Mouse (Mus musculus): ENCODE measurements around the gene Capn7. TPM values are rescaled to one million over a fixed set of nuclear protein-coding genes. Genes with fewer than 3 reads are reported as not detected.

Capn7 gene
- total and polyA plus RNA-seq, 3 experiments, result 23.2 to 83.7 (median 30.0) TPM

DNA sequence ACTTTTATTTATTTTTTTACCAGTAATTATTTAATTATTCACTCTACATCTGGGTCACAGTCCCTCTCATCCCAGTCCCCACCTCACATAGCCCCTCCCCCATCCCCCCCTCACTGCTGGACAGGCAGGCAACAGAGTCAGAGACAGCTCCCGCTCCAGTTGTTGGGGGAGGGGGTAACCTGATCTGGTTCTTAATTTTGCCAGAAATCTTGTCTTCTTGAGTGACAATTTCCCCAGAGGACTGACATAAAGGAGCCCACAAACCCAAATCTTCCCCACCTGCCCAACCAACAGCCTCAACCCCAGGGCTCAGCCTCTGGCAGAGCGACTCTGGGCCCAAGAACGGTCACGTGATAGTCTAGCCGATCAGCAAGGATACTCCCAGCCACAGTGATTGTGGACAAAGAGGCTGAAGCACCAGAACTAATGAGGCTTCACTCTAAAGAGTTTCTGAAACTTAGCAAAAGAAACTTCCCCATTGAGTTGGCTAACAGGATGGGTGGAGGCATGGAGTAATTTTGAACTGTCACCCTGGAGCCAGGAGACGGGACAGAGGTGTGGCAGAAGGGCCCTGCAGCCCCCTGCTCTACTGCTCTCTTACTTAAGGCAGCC, 77.1 kb downstream of the Capn7 start:
- no peak overlapping the region for H3K4me3 ChIP-seq (ENCODE audit: control insufficient read depth in 1 of 2, insufficient read depth in 1 of 2, low read depth in 2 of 2, low read length in 2 of 2)
- no peak for DNase-seq (ENCODE audit: low read depth, low spot score)
- H3K27me3 ChIP-seq (ENCODE audit: control insufficient read depth in 1 of 2, insufficient read depth in 2 of 2, low read length in 2 of 2), result no peaks in the 10 kb centered on the region
- no peak overlapping the region for H3K9ac ChIP-seq (ENCODE audit: control insufficient read depth, low read depth, low read length, poor library complexity, severe bottlenecking)
- TF ChIP-seq MAZ (IDR thresholded peaks at IDR 0.05; ENCODE audit: low read depth, low read length) (no peak), USF1 (IDR thresholded peaks at IDR 0.05; ENCODE audit: low read depth, low read length) (peak; percentile 60)
- no peak overlapping the region for H3K27ac ChIP-seq (ENCODE audit: control insufficient read depth, low read depth, low read length)
- H3K36me3 ChIP-seq (ENCODE audit: control insufficient read depth in 1 of 2, insufficient read depth in 2 of 2, low read length in 2 of 2), result no peaks in the 10 kb centered on the region
- no peaks in the 10 kb centered on the region for H3K9me3 ChIP-seq (replicated peaks; ENCODE audit: insufficient read depth, low read length)
- no peaks in the 10 kb centered on the region; a peak in 1 of 4 replicates for H3K4me1 ChIP-seq (ENCODE audit: control insufficient read depth in 1 of 2, insufficient read depth in 2 of 2, low read length in 2 of 2)
- H3K79me2 ChIP-seq (ENCODE audit: control insufficient read depth, insufficient read depth, low read length, poor library complexity), result no peaks in the 10 kb centered on the region

DNA sequence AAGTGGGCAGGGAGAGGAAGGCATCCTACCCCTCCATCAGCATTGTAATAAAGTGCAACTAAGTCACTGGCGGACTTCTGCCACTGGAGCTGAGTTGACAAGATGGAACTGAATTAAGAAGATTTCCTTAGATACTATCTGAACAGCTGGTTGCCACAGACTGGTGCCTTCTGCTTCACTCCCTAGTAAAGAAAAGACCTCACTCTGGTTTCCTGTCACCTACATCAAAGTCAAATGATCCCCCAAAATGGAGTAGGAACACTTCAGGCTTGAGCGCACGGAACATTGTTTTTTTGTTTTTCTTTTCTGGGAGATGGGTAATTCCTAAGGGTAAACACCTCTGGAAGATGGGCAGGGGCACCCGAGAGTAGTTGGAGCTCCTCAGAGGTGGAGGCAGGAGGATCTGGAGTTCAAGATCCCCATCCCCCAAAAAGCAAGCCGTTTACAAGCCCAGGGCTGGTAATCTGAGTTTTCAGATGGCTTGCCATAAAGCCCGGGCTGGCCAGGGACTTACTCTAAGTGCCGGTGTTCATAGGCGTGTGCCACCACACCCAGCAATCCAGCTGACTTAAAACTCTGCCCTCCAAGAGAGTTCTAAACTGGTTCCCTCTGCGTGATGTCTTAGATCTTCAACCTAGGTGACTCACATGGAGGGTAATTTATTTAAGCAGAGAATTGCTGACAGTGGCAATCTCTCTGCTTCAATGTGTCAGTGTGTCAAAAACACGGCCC, 78.0 kb downstream of the Capn7 start:
- H3K79me2 ChIP-seq (ENCODE audit: control insufficient read depth, insufficient read depth, low read length, poor library complexity), result no peaks in the 10 kb centered on the region
- no peak for DNase-seq (ENCODE audit: low read depth, low spot score)
- no peak for TF ChIP-seq MAX (IDR thresholded peaks at IDR 0.05; ENCODE audit: low read length)
- no peak for TF ChIP-seq JUND (IDR thresholded peaks at IDR 0.05; ENCODE audit: low read depth, low read length)
- TF ChIP-seq SIN3A (IDR thresholded peaks at IDR 0.05; ENCODE audit: low read length), result no peak
- TF ChIP-seq E2F4 (IDR thresholded peaks at IDR 0.05; ENCODE audit: borderline replicate concordance, low read depth, low read length), result no peak
- no peak for TF ChIP-seq CHD1 (IDR thresholded peaks at IDR 0.05; ENCODE audit: low read depth, low read length)
- no peak for TF ChIP-seq ZNF384 (IDR thresholded peaks at IDR 0.05; ENCODE audit: low read depth, low read length)
- TF ChIP-seq USF2 (IDR thresholded peaks at IDR 0.05; ENCODE audit: borderline replicate concordance in 1 of 2, insufficient read depth in 1 of 2, low read depth in 1 of 2, low read length in 2 of 2), result no peak
- TF ChIP-seq RCOR1 (IDR thresholded peaks at IDR 0.05; ENCODE audit: low read depth, low read length), result no peak
- TF ChIP-seq POLR2A (IDR thresholded peaks at IDR 0.05; ENCODE audit: control insufficient read depth in 1 of 2, insufficient read depth in 1 of 2, low read depth in 1 of 2, low read length in 2 of 2, poor library complexity in 1 of 2), result no peak
- no peak for TF ChIP-seq CHD2 (IDR thresholded peaks at IDR 0.05; ENCODE audit: low read length)
- no peak for TF ChIP-seq NRF1 (IDR thresholded peaks at IDR 0.05; ENCODE audit: insufficient read depth, low read depth, low read length, poor library complexity, severe bottlenecking)
- no peak for TF ChIP-seq MYC (IDR thresholded peaks at IDR 0.05; ENCODE audit: low read depth, low read length)
- H3K4me3 ChIP-seq (ENCODE audit: control insufficient read depth in 1 of 2, insufficient read depth in 1 of 2, low read depth in 2 of 2, low read length in 2 of 2), result no peak overlapping the region
- H3K9me3 ChIP-seq (replicated peaks; ENCODE audit: insufficient read depth, low read length), result no peaks in the 10 kb centered on the region
- H3K4me1 ChIP-seq (ENCODE audit: control insufficient read depth in 1 of 2, insufficient read depth in 2 of 2, low read length in 2 of 2), result no peaks in the 10 kb centered on the region; a peak in 1 of 4 replicates
- H3K9ac ChIP-seq (ENCODE audit: control insufficient read depth, low read depth, low read length, poor library complexity, severe bottlenecking), result no peak overlapping the region
- no peaks in the 10 kb centered on the region for H3K27me3 ChIP-seq (ENCODE audit: control insufficient read depth in 1 of 2, insufficient read depth in 2 of 2, low read length in 2 of 2)
- no peak overlapping the region for H3K27ac ChIP-seq (ENCODE audit: control insufficient read depth, low read depth, low read length)
- H3K36me3 ChIP-seq (ENCODE audit: control insufficient read depth in 1 of 2, insufficient read depth in 2 of 2, low read length in 2 of 2), result no peaks in the 10 kb centered on the region

Measured in MEL (cell line).